Mouse (Mus musculus) stomach, embryonic 14.5 days (tissue): ENCODE measurements around the gene Zfp689. TPM values are rescaled to one million over a fixed set of nuclear protein-coding genes. Genes with fewer than 3 reads are reported as not detected.
A peak's percentile ranks its signal among the peaks of the same experiment; 100 is the strongest.
"Not testable (repeated sequence)": the region's sequence is repeated elsewhere in the genome, so short reads cannot be mapped to it uniquely, and the experiment has no call there.

Experiments used
- ATAC-seq: fragments of 200-750 bp; cut with Nextera tagmentation; 2 replicates; pipeline ENCODE4 v1.8.0; 2017; ENCODE audit warnings: low read depth, moderate TSS enrichment; ENCODE audit not compliant: insufficient number of reproducible peaks, insufficient read depth, low FRiP score
- H3K27ac ChIP-seq: fragments of 300-500 bp; sonication (generic); 2 replicates; pipeline ENCODE4 v1.5.1; 2014; ENCODE audit warnings: mild to moderate bottlenecking, low read length, moderate library complexity, mixed read lengths
- H3K27me3 ChIP-seq: fragments of 300-500 bp; sonication (generic); 2 replicates; pipeline ENCODE4 v1.6.1; 2014; ENCODE audit warnings: low read length, control low read depth, mixed read lengths; ENCODE audit not compliant: control insufficient read depth, insufficient read depth
- H3K36me3 ChIP-seq: fragments of 300-500 bp; sonication (generic); 2 replicates; pipeline ENCODE4 v1.6.1; 2014; ENCODE audit warnings: mild to moderate bottlenecking, control low read depth, low read length, moderate library complexity, mixed read lengths; ENCODE audit not compliant: control insufficient read depth, insufficient read depth
- H3K4me1 ChIP-seq: fragments of 300-500 bp; sonication (generic); 2 replicates; pipeline ENCODE4 v1.6.1; 2014; ENCODE audit warnings: low read length, control low read depth, mixed read lengths; ENCODE audit not compliant: control insufficient read depth, insufficient read depth
- H3K4me2 ChIP-seq: fragments of 300-500 bp; sonication (generic); replicated peaks from 2 replicates; pipeline ENCODE4 v1.6.1; 2014; ENCODE audit warnings: low read depth, low read length, control low read depth
- H3K4me3 ChIP-seq: fragments of 300-500 bp; sonication (generic); 2 replicates; pipeline ENCODE4 v1.5.1; 2014; ENCODE audit warnings: low read depth, low read length, control low read depth
- H3K9ac ChIP-seq: fragments of 300-500 bp; sonication (generic); replicated peaks from 2 replicates; pipeline ENCODE4 v1.6.1; 2014; ENCODE audit warnings: low read depth, mild to moderate bottlenecking, control low read depth, low read length, moderate library complexity, mixed read lengths
- H3K9me3 ChIP-seq: fragments of 300-500 bp; sonication (generic); 2 replicates; pipeline ENCODE4 v1.6.1; 2016; ENCODE audit warnings: low read depth, low read length, control low read depth; ENCODE audit not compliant: control insufficient read depth
- WGBS: fragments of 180-500 bp; shearing (Covaris S2); extraction: QIAGEN DNeasy Blood & Tissue Kit; methylation state at CpG from one replicate; pipeline ENCODE4 v1.1.7; 2014; 5-methylcytosine and 5-hydroxymethylcytosine counted together
- polyA plus RNA-seq: library from polyadenylated mRNA; unstranded; fragments of >200 nt; fragmentation: Nextera tagmentation; extraction: Ambion mirVana; gene quantifications from 2 replicates; pipeline ENCODE4 v1.2.1, GENCODE M21; 2014

Gene Zfp689
- 7.9 and 9.1 TPM in 2 replicates for polyA plus RNA-seq

- ATAC-seq, result peak; percentile 92
- peaks cover 17% of the 10 kb centered on the region for H3K4me1 ChIP-seq
- peak within 1 kb of the TSS; percentile 96 for H3K4me3 ChIP-seq
- H3K27ac ChIP-seq, result peak within 1 kb of the TSS; percentile 96
- H3K27me3 ChIP-seq, result no peaks in the 10 kb centered on the region
- under 1% methylated on average over 54 of the region's 54 CpGs for WGBS
- H3K9me3 ChIP-seq, result no peaks in the 10 kb centered on the region
- peaks cover 11% of the 10 kb centered on the region for H3K36me3 ChIP-seq
- H3K4me2 ChIP-seq, result peak within 1 kb of the TSS; percentile 70
- H3K9ac ChIP-seq, result peak within 1 kb of the TSS; percentile 94
Observed at GRCm38 (mm10) chr7:127448521-127449300, at the start of gene Zfp689. Gene Zfp689 (minus strand): TSS chr7:127449158.

- no peaks in the 10 kb centered on the region for H3K36me3 ChIP-seq
- H3K4me1 ChIP-seq, result no peaks in the 10 kb centered on the region
- H3K4me2 ChIP-seq, result no peak overlapping the region
- WGBS, result 48% methylated on average over 3 of the region's 3 CpGs
- no peaks in the 10 kb centered on the region for H3K27me3 ChIP-seq
- H3K9ac ChIP-seq, result no peak overlapping the region
- H3K4me3 ChIP-seq, result no peak overlapping the region
- ATAC-seq, result no peak
- no peak overlapping the region for H3K27ac ChIP-seq
- no peaks in the 10 kb centered on the region for H3K9me3 ChIP-seq
Observed at GRCm38 (mm10) chr7:127498407-127498806, 49.4 kb upstream of the Zfp689 start.

DNA sequence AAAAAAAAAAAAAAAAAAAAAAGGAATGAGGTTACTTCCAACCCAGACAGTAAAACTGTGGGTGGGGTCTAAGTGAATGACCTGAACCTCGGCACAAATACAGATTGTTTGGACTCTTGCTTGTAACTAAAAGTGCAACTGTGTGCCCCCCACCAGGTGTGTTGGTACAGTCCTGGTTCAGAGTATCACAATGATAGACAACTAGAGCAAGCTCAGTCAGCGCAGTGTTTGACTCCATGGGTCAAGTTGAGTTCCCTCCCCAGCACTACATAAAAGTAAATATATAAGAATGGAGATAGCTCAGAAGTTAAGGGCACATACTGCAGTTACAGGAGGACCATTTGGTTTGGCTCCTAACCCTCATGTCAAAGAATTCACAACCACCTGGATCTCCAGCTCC is 48.4 kb upstream of the Zfp689 start:
- no peaks in the 10 kb centered on the region for H3K9me3 ChIP-seq
- H3K4me2 ChIP-seq, result no peak overlapping the region
- H3K4me3 ChIP-seq, result no peak overlapping the region
- WGBS, result 70% methylated on average over 2 of the region's 2 CpGs
- H3K36me3 ChIP-seq, result no peaks in the 10 kb centered on the region; the same call in 1 of the 2 replicates
- ATAC-seq, result no peak
- no peaks in the 10 kb centered on the region for H3K4me1 ChIP-seq
- no peak overlapping the region for H3K27ac ChIP-seq
- H3K27me3 ChIP-seq, result no peaks in the 10 kb centered on the region
- H3K9ac ChIP-seq, result no peak overlapping the region

- H3K36me3 ChIP-seq, result peaks cover 25% of the 10 kb centered on the region
- H3K9me3 ChIP-seq, result no peaks in the 10 kb centered on the region
- no peak overlapping the region for H3K27ac ChIP-seq
- no peaks in the 10 kb centered on the region for H3K4me1 ChIP-seq
- H3K4me3 ChIP-seq, result no peak overlapping the region
- H3K4me2 ChIP-seq, result no peak overlapping the region
- no peak for ATAC-seq
- H3K9ac ChIP-seq, result no peak overlapping the region
- H3K27me3 ChIP-seq, result no peaks in the 10 kb centered on the region
Observed at GRCm38 (mm10) chr7:127494648-127495047, 45.7 kb upstream of the Zfp689 start.

DNA sequence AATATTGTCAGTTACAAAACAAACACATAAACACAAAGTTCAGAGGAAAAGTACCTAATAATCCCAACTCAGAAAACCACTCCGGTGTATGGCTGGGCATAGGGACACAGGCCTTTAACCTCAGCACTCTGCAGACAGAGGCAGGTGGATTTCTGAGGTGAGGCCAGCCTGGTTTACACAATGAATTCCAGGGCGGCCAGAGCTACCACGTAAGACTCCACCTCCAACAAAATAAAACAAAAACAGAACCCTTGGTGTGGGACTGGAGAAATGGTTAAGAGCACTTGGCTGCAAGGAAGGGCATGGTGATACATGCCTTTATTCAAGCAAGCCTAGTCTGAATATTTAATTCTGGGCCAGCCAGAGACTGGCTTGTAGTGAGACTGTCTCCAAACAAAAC is 42.9 kb upstream of the Zfp689 start:
- Histone ChIP-seq H3K9ac (no peak overlapping the region), H3K4me3 (no peak overlapping the region), H3K36me3 (peaks cover 50% of the 10 kb centered on the region), H3K4me2 (no peak overlapping the region), H3K9me3 (no peaks in the 10 kb centered on the region), H3K4me1 (no peaks in the 10 kb centered on the region), H3K27me3 (no peaks in the 10 kb centered on the region), H3K27ac (no peak overlapping the region)
- no peak for ATAC-seq
- WGBS, result 68% methylated on average over 3 of the region's 3 CpGs

DNA sequence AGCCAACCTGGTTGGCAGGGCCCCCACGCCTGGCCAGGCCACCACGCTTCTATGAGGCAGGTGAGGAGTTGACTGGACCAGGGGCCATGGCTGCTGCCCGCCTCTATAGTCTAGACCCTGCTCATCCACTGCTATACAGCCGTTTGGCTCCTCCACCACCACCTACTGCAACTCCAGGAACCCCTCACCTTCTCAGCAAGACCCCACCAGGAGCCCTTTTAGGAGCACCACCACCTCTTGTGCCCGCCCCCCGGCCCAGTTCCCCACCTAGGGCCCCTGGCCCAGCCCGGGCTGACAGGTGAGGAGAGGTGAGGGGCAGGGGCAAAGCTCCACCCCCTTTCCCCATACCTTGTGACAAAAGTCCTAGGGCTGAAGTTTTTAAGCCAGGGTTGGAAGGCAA is 41.0 kb upstream of the Zfp689 start:
- Histone ChIP-seq H3K9ac (no peak overlapping the region), H3K4me2 (no peak overlapping the region), H3K27me3 (no peaks in the 10 kb centered on the region), H3K27ac (no peak overlapping the region), H3K9me3 (no peaks in the 10 kb centered on the region), H3K4me3 (no peak overlapping the region), H3K36me3 (peaks cover 68% of the 10 kb centered on the region), H3K4me1 (no peaks in the 10 kb centered on the region)
- no peak for ATAC-seq
- 94% methylated on average over 7 of the region's 7 CpGs for WGBS

DNA sequence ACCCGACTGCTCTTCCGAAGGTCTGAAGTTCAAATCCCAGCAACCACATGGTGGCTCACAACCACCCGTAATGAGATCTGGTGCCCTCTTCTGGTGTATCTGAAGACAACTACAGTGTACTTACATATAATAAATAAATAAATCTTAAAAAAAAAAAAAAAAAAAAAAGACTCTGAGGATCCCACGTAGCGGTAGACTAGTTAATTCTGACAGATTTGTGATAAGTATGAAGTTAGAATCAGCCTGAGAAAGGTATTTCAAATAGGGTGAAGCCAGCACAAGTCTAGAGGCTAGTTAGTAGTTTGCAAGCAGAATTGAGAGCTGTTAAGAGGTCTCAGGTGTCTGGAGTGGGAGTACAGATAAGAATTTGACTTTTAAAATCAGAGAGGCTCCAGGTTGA is 39.4 kb upstream of the Zfp689 start:
- not testable (repeated sequence) for H3K27ac ChIP-seq, H3K4me3 ChIP-seq, H3K4me1 ChIP-seq, H3K27me3 ChIP-seq, ATAC-seq, H3K9ac ChIP-seq, H3K9me3 ChIP-seq, H3K4me2 ChIP-seq
- peaks cover 78% of the 10 kb centered on the region for H3K36me3 ChIP-seq
- 80% methylated on average over 4 of the region's 5 CpGs for WGBS

- WGBS, result 87% methylated on average over 5 of the region's 5 CpGs
- H3K9ac ChIP-seq, result no peak overlapping the region
Observed at GRCm38 (mm10) chr7:127485416-127485815, 36.5 kb upstream of the Zfp689 start.

DNA sequence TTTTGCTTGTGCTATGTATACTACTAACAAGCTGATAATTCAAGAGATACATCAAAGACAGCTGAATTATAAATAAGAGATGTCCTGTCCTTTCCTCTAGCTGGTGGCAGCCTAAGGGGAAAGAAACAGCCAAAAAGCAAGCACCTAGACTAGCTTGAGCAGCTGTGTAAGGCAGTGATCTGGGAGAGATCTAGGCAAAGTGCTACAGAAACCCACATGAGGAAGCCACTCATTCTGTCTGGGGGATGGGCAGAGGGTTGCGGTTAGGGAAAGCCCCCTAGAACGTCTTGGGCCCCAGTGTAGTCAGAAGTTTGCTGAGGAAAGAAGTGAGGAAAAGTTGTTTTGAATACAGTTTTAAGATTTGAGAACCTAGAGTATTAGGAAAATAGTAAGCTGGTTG is 31.4 kb upstream of the Zfp689 start:
- whole genome bisulfite sequencing, result 60% methylated on average over 2 of the region's 2 CpGs
- H3K36me3 ChIP-seq, result peaks cover 44% of the 10 kb centered on the region

More at GRCm38 (mm10) chr7:127485416-127485815, 36.5 kb upstream of the Zfp689 start:
- Histone ChIP-seq H3K4me2 (no peak overlapping the region), H3K4me1 (peaks cover 5% of the 10 kb centered on the region), H3K27me3 (no peaks in the 10 kb centered on the region), H3K9me3 (no peaks in the 10 kb centered on the region), H3K36me3 (peaks cover 83% of the 10 kb centered on the region), H3K4me3 (no peak overlapping the region), H3K27ac (no peak overlapping the region)
- ATAC-seq, result no peak

More for the DNA sequence above, 31.4 kb upstream of the Zfp689 start:
- no peak for ATAC-seq
- peak overlapping the region; percentile 11; the same call in 1 of the 2 replicates for H3K27ac ChIP-seq
- H3K9ac ChIP-seq, result peak overlapping the region; percentile 85
- peak overlapping the region; percentile 98 for H3K4me2 ChIP-seq
- no peaks in the 10 kb centered on the region for H3K9me3 ChIP-seq
- peaks cover 19% of the 10 kb centered on the region for H3K4me1 ChIP-seq
- H3K27me3 ChIP-seq, result no peaks in the 10 kb centered on the region
- peak overlapping the region; percentile 95 for H3K4me3 ChIP-seq
